ENCODE assay signal across 19 mouse cellular contexts in the genomic region with DNA sequence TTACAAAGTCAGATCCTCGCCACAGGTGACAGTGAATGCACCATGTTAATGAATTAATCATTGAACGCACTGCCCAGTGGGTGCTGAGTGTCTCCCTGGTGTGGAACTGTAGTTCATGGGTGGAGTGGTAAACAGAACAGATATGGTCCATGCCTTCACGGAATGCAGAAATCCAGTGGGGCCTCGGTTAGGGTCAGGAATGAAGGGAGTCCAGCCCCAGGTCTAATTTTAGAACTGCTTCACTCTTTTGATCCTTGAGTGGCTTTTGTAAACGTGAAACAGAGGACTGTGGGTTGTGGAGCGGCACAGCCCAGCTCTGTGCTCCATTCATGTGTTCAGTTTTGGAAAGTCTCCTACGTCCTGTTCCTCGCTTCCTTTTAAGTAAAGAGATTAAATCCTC.
DNase-seq lines count a peak whose midpoint lies in the region; ATAC-seq and TF ChIP-seq lines count a peak whose summit lies in the region.
"Had no signal": no experiment of that assay in that cellular context is flagged by ENCODE, and none has a peak within 500 bp of the region (broad histone marks: within the 10 kb centered on the region; RNA-seq: fewer than 3 reads in every experiment).

No protein-coding gene starts in this region.

- H3K4me1 ChIP-seq in lung, postnatal 0 days (ENCODE audit: insufficient read depth, low read depth, low read length) = no peaks in the 10 kb centered on the region
- peaks cover 51% of the 10 kb centered on the region for H3K4me1 ChIP-seq in heart, embryonic 15.5 days (replicated peaks)
- 0 out of 2 replicates have a peak, but pooled peaks cover 7% of the 10 kb centered on the region for H3K4me1 ChIP-seq in midbrain, embryonic 15.5 days
- H3K4me1 ChIP-seq in limb, embryonic 10.5 days = peaks cover 12% of the 10 kb centered on the region
- H3K4me1 ChIP-seq in intestine, embryonic 16.5 days (ENCODE audit: control insufficient read depth, insufficient read depth, low read length) = no peaks in the 10 kb centered on the region
- H3K4me1 ChIP-seq: neural tube, embryonic 15.5 days had no signal

- no peak for TF ChIP-seq EP300 in lung, postnatal 0 days (IDR thresholded peaks at IDR 0.05)

- peak; percentile 21 for DNase-seq in lung, postnatal 0 days (ENCODE audit: low spot score)
- no peak for DNase-seq in lung, postnatal 25 days (ENCODE audit: low spot score)
- peak; percentile 85 for DNase-seq in kidney, adult 9 months
- peak; percentile 34 to 69 for DNase-seq in kidney, postnatal 4 days
- DNase-seq in limb, embryonic 10.5 days (ENCODE audit: low spot score) = no peak
- DNase-seq: adrenal gland, adult 8-10 months; cerebellum, adult 11-12 months; lung, postnatal 14 days; retina, postnatal 1 day; spleen, adult 18-20 months; thymus, postnatal 25 days had no signal

- H3K9ac ChIP-seq in lung, postnatal 0 days (replicated peaks; ENCODE audit: low read depth) = no peak overlapping the region
- H3K9ac ChIP-seq in heart, embryonic 15.5 days = 0 out of 2 replicates have a peak overlapping the region, but pooled peaks have one; percentile 3
- no peak overlapping the region for H3K9ac ChIP-seq in midbrain, embryonic 15.5 days
- H3K9ac ChIP-seq in intestine, embryonic 16.5 days (ENCODE audit: low read depth, low read length) = no peak overlapping the region
- H3K9ac ChIP-seq: embryonic facial prominence, embryonic 13.5 days; neural tube, embryonic 15.5 days had no signal

- TF ChIP-seq CTCF in lung, postnatal 0 days (IDR thresholded peaks at IDR 0.05) = no peak

- no peaks in the 10 kb centered on the region for H3K9me3 ChIP-seq in lung, postnatal 0 days (ENCODE audit: low read length)
- no peaks in the 10 kb centered on the region for H3K9me3 ChIP-seq in heart, embryonic 15.5 days (replicated peaks)
- no peaks in the 10 kb centered on the region for H3K9me3 ChIP-seq in midbrain, embryonic 15.5 days
- no peaks in the 10 kb centered on the region for H3K9me3 ChIP-seq in limb, embryonic 10.5 days (replicated peaks)
- H3K9me3 ChIP-seq in intestine, embryonic 16.5 days (ENCODE audit: control insufficient read depth, low read length) = no peaks in the 10 kb centered on the region
- H3K9me3 ChIP-seq: embryonic facial prominence, embryonic 13.5 days; forebrain, embryonic 10.5 days; neural tube, embryonic 15.5 days had no signal

- H3K27me3 ChIP-seq in lung, postnatal 0 days (replicated peaks; ENCODE audit: insufficient read depth, low read length) = no peaks in the 10 kb centered on the region
- H3K27me3 ChIP-seq in heart, embryonic 15.5 days = no peaks in the 10 kb centered on the region
- H3K27me3 ChIP-seq in midbrain, embryonic 15.5 days (replicated peaks) = no peaks in the 10 kb centered on the region
- no peaks in the 10 kb centered on the region for H3K27me3 ChIP-seq in limb, embryonic 10.5 days (ENCODE audit: low read depth, poor library complexity, severe bottlenecking)
- no peaks in the 10 kb centered on the region for H3K27me3 ChIP-seq in intestine, embryonic 16.5 days (replicated peaks; ENCODE audit: control insufficient read depth, insufficient read depth, low read length)
- H3K27me3 ChIP-seq: embryonic facial prominence, embryonic 13.5 days; neural tube, embryonic 15.5 days had no signal

- no peak overlapping the region for H3K27ac ChIP-seq in lung, postnatal 0 days (ENCODE audit: low read length)
- H3K27ac ChIP-seq in heart, embryonic 15.5 days = peak overlapping the region; percentile 97
- no peak overlapping the region for H3K27ac ChIP-seq in midbrain, embryonic 15.5 days
- H3K27ac ChIP-seq in limb, embryonic 10.5 days = no peak overlapping the region
- H3K27ac ChIP-seq in intestine, embryonic 16.5 days (ENCODE audit: low read length) = no peak overlapping the region
- H3K27ac ChIP-seq: embryonic facial prominence, embryonic 13.5 days; forebrain, embryonic 10.5 days; neural tube, embryonic 15.5 days; stomach, postnatal 0 days had no signal

- no peaks in the 10 kb centered on the region for H3K36me3 ChIP-seq in lung, postnatal 0 days (ENCODE audit: insufficient read depth, low read length)
- H3K36me3 ChIP-seq in heart, embryonic 15.5 days = no peaks in the 10 kb centered on the region
- H3K36me3 ChIP-seq in midbrain, embryonic 15.5 days (replicated peaks) = no peaks in the 10 kb centered on the region
- H3K36me3 ChIP-seq in limb, embryonic 10.5 days = no peaks in the 10 kb centered on the region
- no peaks in the 10 kb centered on the region for H3K36me3 ChIP-seq in intestine, embryonic 16.5 days (ENCODE audit: control insufficient read depth, insufficient read depth, low read length)
- H3K36me3 ChIP-seq: embryonic facial prominence, embryonic 13.5 days; forebrain, embryonic 10.5 days; neural tube, embryonic 15.5 days had no signal

- no peak overlapping the region for H3K4me3 ChIP-seq in lung, postnatal 0 days (ENCODE audit: low read depth, low read length)
- no peak overlapping the region for H3K4me3 ChIP-seq in heart, embryonic 15.5 days
- H3K4me3 ChIP-seq in midbrain, embryonic 15.5 days = no peak overlapping the region
- H3K4me3 ChIP-seq in limb, embryonic 10.5 days = no peak overlapping the region
- H3K4me3 ChIP-seq in intestine, embryonic 16.5 days (ENCODE audit: low read length) = no peak overlapping the region
- H3K4me3 ChIP-seq: embryonic facial prominence, embryonic 13.5 days; forebrain, embryonic 10.5 days; neural tube, embryonic 15.5 days had no signal

- H3K4me2 ChIP-seq in lung, postnatal 0 days (replicated peaks; ENCODE audit: low read depth, low read length) = no peak overlapping the region
- peak overlapping the region; percentile 44 for H3K4me2 ChIP-seq in heart, embryonic 15.5 days
- H3K4me2 ChIP-seq in midbrain, embryonic 15.5 days = no peak overlapping the region
- H3K4me2 ChIP-seq in intestine, embryonic 16.5 days (ENCODE audit: low read depth, low read length) = no peak overlapping the region
- H3K4me2 ChIP-seq: embryonic facial prominence, embryonic 13.5 days; midbrain, embryonic 11.5 days; neural tube, embryonic 15.5 days had no signal

- no peak for ATAC-seq in lung, postnatal 0 days
- peak; percentile 60; the same call in 1 of the 2 replicates for ATAC-seq in heart, embryonic 15.5 days (replicated peaks; ENCODE audit: insufficient number of reproducible peaks, insufficient read depth, low FRiP score, low read depth)
- no peak for ATAC-seq in midbrain, embryonic 15.5 days (replicated peaks)
- ATAC-seq in intestine, embryonic 16.5 days = no peak

- WGBS in lung, postnatal 0 days = 32% methylated on average over 8 of the region's 8 CpGs
- 36% methylated on average over 8 of the region's 8 CpGs for WGBS in heart, embryonic 15.5 days
- WGBS in midbrain, embryonic 15.5 days = 42% methylated on average over 8 of the region's 8 CpGs
- WGBS in limb, embryonic 10.5 days = 74% methylated on average over 8 of the region's 8 CpGs
- WGBS in intestine, embryonic 16.5 days = 48% methylated on average over 8 of the region's 8 CpGs

Comparison
In these comparisons a context has a peak if more than half of its experiments do, and no peak if none do; other contexts are left out.
1. DNase-seq: peak in lung, postnatal 0 days (single experiment), kidney, adult 9 months (single experiment) and kidney, postnatal 4 days (2 of 2); none in lung, postnatal 25 days (single experiment) and limb, embryonic 10.5 days (single experiment).